Mouse (Mus musculus) E14TG2a.4 (cell line): ENCODE results near the gene Ocm.

Experiments
- CTCF ChIP-seq: conservative IDR thresholded peaks from 2 replicates; pipeline ENCODE4 v1.5.1; 2014; ENCODE audit warnings: low read length
- POU5F1 ChIP-seq: IDR thresholded peaks from 2 replicates; pipeline ENCODE4 v1.6.1; 2014; ENCODE audit warnings: low read length, borderline replicate concordance

- TF ChIP-seq CTCF: no peak
- TF ChIP-seq POU5F1: no peak
Measured at GRCm38 (mm10) chr5:144054340-144054739, 27.9 kb upstream of the Ocm start.
